15 mouse cellular contexts compared by ENCODE assay signal in genomic region chr4:134011450-134012414, GRCm38 (mm10). TPM values are rescaled to one million over a fixed set of nuclear protein-coding genes. Genes with fewer than 3 reads are reported as not detected.
DNase-seq lines count a peak whose midpoint lies in the region; ATAC-seq and TF ChIP-seq lines count a peak whose summit lies in the region.
"Had no signal": no experiment of that assay in that cellular context is flagged by ENCODE, and none has a peak within 500 bp of the region (broad histone marks: within the 10 kb centered on the region; RNA-seq: fewer than 3 reads in every experiment).

No protein-coding gene starts in this region.

- 5% methylated on average over 16 of the region's 16 CpGs for WGBS in heart, embryonic 10.5 days
- 5% methylated on average over 16 of the region's 16 CpGs for WGBS in lung, embryonic 16.5 days
- 12% methylated on average over 16 of the region's 16 CpGs for WGBS in embryonic facial prominence, embryonic 11.5 days
- 8% methylated on average over 16 of the region's 16 CpGs for WGBS in cerebellum, adult 2 months

- ATAC-seq in lung, embryonic 16.5 days (ENCODE audit: low read depth) = peak; percentile 70
- peak; percentile 58; the same call in 1 of the 2 replicates for ATAC-seq in embryonic facial prominence, embryonic 11.5 days (replicated peaks; ENCODE audit: insufficient number of reproducible peaks, low FRiP score, low TSS enrichment, low read depth)
- peak; percentile 77 for ATAC-seq in megakaryocyte, adult 5-6 weeks (ENCODE audit: poor library complexity, severe bottlenecking)
- ATAC-seq: forebrain, postnatal 0 days had no signal

- peak overlapping the region; percentile 48 for H3K4me3 ChIP-seq in heart, embryonic 10.5 days
- H3K4me3 ChIP-seq in lung, embryonic 16.5 days (ENCODE audit: low read length) = no peak overlapping the region
- no peak overlapping the region for H3K4me3 ChIP-seq in embryonic facial prominence, embryonic 11.5 days (ENCODE audit: low read depth, low read length)
- H3K4me3 ChIP-seq in cerebellum, adult 2 months (replicated peaks; ENCODE audit: insufficient read depth, low read depth, low read length) = no peak overlapping the region

- TF ChIP-seq CTCF in cerebellum, adult 2 months (IDR thresholded peaks at IDR 0.05; ENCODE audit: borderline replicate concordance, insufficient read depth, low read depth, low read length) = no peak

- H3K27me3 ChIP-seq in heart, embryonic 10.5 days (ENCODE audit: insufficient read depth, poor library complexity, severe bottlenecking) = no peaks in the 10 kb centered on the region
- peaks cover 6% of the 10 kb centered on the region for H3K27me3 ChIP-seq in lung, embryonic 16.5 days (ENCODE audit: control insufficient read depth, insufficient read depth, low read depth, low read length)
- no peaks in the 10 kb centered on the region for H3K27me3 ChIP-seq in embryonic facial prominence, embryonic 11.5 days (ENCODE audit: control insufficient read depth, insufficient read depth, low read length)
- H3K27me3 ChIP-seq in cerebellum, adult 2 months (ENCODE audit: control insufficient read depth, insufficient read depth, low read length) = peaks cover 3% of the 10 kb centered on the region; the same call in 1 of the 2 replicates

- H3K4me2 ChIP-seq in lung, embryonic 16.5 days (ENCODE audit: low read depth, low read length) = peak overlapping the region; percentile 30; the same call in 1 of the 2 replicates
- H3K4me2 ChIP-seq in embryonic facial prominence, embryonic 11.5 days (ENCODE audit: low read depth, low read length) = peak overlapping the region; percentile 16; the same call in 1 of the 2 replicates

- H3K9me3 ChIP-seq in heart, embryonic 10.5 days = no peaks in the 10 kb centered on the region
- H3K9me3 ChIP-seq in lung, embryonic 16.5 days (ENCODE audit: control insufficient read depth, low read length) = no peaks in the 10 kb centered on the region
- no peaks in the 10 kb centered on the region for H3K9me3 ChIP-seq in embryonic facial prominence, embryonic 11.5 days (replicated peaks; ENCODE audit: control insufficient read depth, low read length)

- no peak for TF ChIP-seq POLR2A in cerebellum, adult 2 months (IDR thresholded peaks at IDR 0.05; ENCODE audit: borderline replicate concordance, insufficient read depth, low read length)

- DNase-seq in heart, embryonic 10.5 days (ENCODE audit: low spot score) = no peak
- DNase-seq in heart, postnatal 4 days = no peak
- DNase-seq in lung, postnatal 4 days = no peak
- peak; percentile 59 for DNase-seq in embryonic facial prominence, embryonic 11.5 days (ENCODE audit: low spot score)
- no peak for DNase-seq in cerebellum, adult 2 months
- DNase-seq in left cerebral cortex, postnatal 36 days (ENCODE audit: low spot score in 2 of 2) = no peak
- DNase-seq: B cell, adult 2 months; cerebellum, postnatal 14 days; forebrain, postnatal 0 days; heart, adult 18-20 months; kidney, adult 18-20 months; lung, adult 2 months had no signal

- H3K27ac ChIP-seq in heart, embryonic 10.5 days = peak overlapping the region; percentile 83
- peak overlapping the region; percentile 74 for H3K27ac ChIP-seq in lung, embryonic 16.5 days (ENCODE audit: low read length)
- no peak overlapping the region for H3K27ac ChIP-seq in embryonic facial prominence, embryonic 11.5 days (replicated peaks; ENCODE audit: low read depth, low read length)
- H3K27ac ChIP-seq in cerebellum, adult 2 months (ENCODE audit: insufficient read depth, low read length) = no peak overlapping the region

- intact Hi-C loops in left cerebral cortex, postnatal 36 days (cut with DNase I) = no loop called here

- H3K9ac ChIP-seq in lung, embryonic 16.5 days (ENCODE audit: low read length) = no peak overlapping the region
- 0 out of 2 replicates have a peak overlapping the region, but pooled peaks have one; percentile 13 for H3K9ac ChIP-seq in embryonic facial prominence, embryonic 11.5 days (replicated peaks; ENCODE audit: low read length)
- H3K9ac ChIP-seq: forebrain, postnatal 0 days had no signal

- peaks cover 49% of the 10 kb centered on the region for H3K4me1 ChIP-seq in heart, embryonic 10.5 days
- no peaks in the 10 kb centered on the region; the same call in 1 of the 2 replicates for H3K4me1 ChIP-seq in lung, embryonic 16.5 days (replicated peaks; ENCODE audit: control insufficient read depth, insufficient read depth, low read length)
- peaks cover 3% of the 10 kb centered on the region; the same call in 1 of the 2 replicates for H3K4me1 ChIP-seq in embryonic facial prominence, embryonic 11.5 days (ENCODE audit: control insufficient read depth, insufficient read depth, low read length)
- H3K4me1 ChIP-seq in cerebellum, adult 2 months (ENCODE audit: control insufficient read depth, insufficient read depth, low read length) = no peaks in the 10 kb centered on the region

- no peaks in the 10 kb centered on the region for H3K36me3 ChIP-seq in heart, embryonic 10.5 days
- H3K36me3 ChIP-seq in lung, embryonic 16.5 days (ENCODE audit: control insufficient read depth, insufficient read depth, low read length) = no peaks in the 10 kb centered on the region
- H3K36me3 ChIP-seq in embryonic facial prominence, embryonic 11.5 days (replicated peaks; ENCODE audit: control insufficient read depth, insufficient read depth, low read depth, low read length) = no peaks in the 10 kb centered on the region

RNA-seq across cellular contexts. Expression of gene Lin28a, which starts 6.9 kb away (rescaled TPM):
- 4.4 and 12.4 TPM in 2 replicates for polyA plus RNA-seq in heart, embryonic 10.5 days (2016; fragmentation: Nextera tagmentation; extraction: Ambion mirVana)
- total RNA-seq in heart, postnatal 4 days (2021) = under 1 TPM; 0.27 to 0.29 TPM
- not detected in 2 replicates for polyA plus RNA-seq in lung, embryonic 16.5 days (2015; fragmentation: Nextera tagmentation; extraction: Ambion mirVana)
- 0.49 and 2.2 TPM in 2 replicates for polyA plus RNA-seq in embryonic facial prominence, embryonic 11.5 days (2014; fragmentation: Nextera tagmentation; extraction: Ambion mirVana)
- total RNA-seq in megakaryocyte, adult 5-6 weeks (2015) = 4.8 TPM in 2 replicates
- total RNA-seq in megakaryocyte, adult 5-6 weeks (2017) = 30.8 and 36.5 TPM in 2 replicates
- polyA plus RNA-seq in cerebellum, adult 2 months (2012; rRNA removed) = 0.16 and 0.23 TPM in 2 replicates
- total RNA-seq in left cerebral cortex, postnatal 36 days (2021) = not detected
- total RNA-seq: heart, adult 18-20 months; layer of hippocampus, postnatal 10 days had no signal
- polyA plus RNA-seq: forebrain, postnatal 0 days had no signal

RNA-seq across cellular contexts. Expression of gene Dhdds, which starts 11.0 kb away (rescaled TPM):
- 34.1 and 39.0 TPM in 2 replicates for polyA plus RNA-seq in heart, embryonic 10.5 days (2016; fragmentation: Nextera tagmentation; extraction: Ambion mirVana)
- 10 to 100 TPM; 39.1 to 40.7 TPM for total RNA-seq in heart, postnatal 4 days (2021)
- polyA plus RNA-seq in lung, embryonic 16.5 days (2015; fragmentation: Nextera tagmentation; extraction: Ambion mirVana) = 44.2 and 44.5 TPM in 2 replicates
- polyA plus RNA-seq in embryonic facial prominence, embryonic 11.5 days (2014; fragmentation: Nextera tagmentation; extraction: Ambion mirVana) = 38.1 and 46.1 TPM in 2 replicates
- total RNA-seq in megakaryocyte, adult 5-6 weeks (2015) = 26.6 and 28.9 TPM in 2 replicates
- total RNA-seq in megakaryocyte, adult 5-6 weeks (2017) = 17.9 and 24.0 TPM in 2 replicates
- polyA plus RNA-seq in cerebellum, adult 2 months (2012; rRNA removed) = 75.8 and 76.6 TPM in 2 replicates
- 10 to 100 TPM; 61.9 to 63.3 TPM for total RNA-seq in left cerebral cortex, postnatal 36 days (2021)

RNA-seq across cellular contexts. Expression of gene Zfp683, which starts 41.9 kb away (rescaled TPM):
- polyA plus RNA-seq in heart, embryonic 10.5 days (2016; fragmentation: Nextera tagmentation; extraction: Ambion mirVana) = not detected in 2 replicates
- total RNA-seq in heart, postnatal 4 days (2021) = not detected
- not detected in 2 replicates for polyA plus RNA-seq in lung, embryonic 16.5 days (2015; fragmentation: Nextera tagmentation; extraction: Ambion mirVana)
- not detected in 2 replicates for polyA plus RNA-seq in embryonic facial prominence, embryonic 11.5 days (2014; fragmentation: Nextera tagmentation; extraction: Ambion mirVana)
- 0.20 and 0.66 TPM in 2 replicates for total RNA-seq in megakaryocyte, adult 5-6 weeks (2015)
- not detected in 2 replicates for total RNA-seq in megakaryocyte, adult 5-6 weeks (2017)
- polyA plus RNA-seq in cerebellum, adult 2 months (2012; rRNA removed) = not detected in 2 replicates
- not detected for total RNA-seq in left cerebral cortex, postnatal 36 days (2021)
- total RNA-seq: forebrain, postnatal 0 days; heart, adult 18-20 months; layer of hippocampus, postnatal 10 days had no signal
- polyA plus RNA-seq: forebrain, postnatal 0 days had no signal

RNA-seq across cellular contexts. Expression of gene Hmgn2, which starts 43.3 kb away (rescaled TPM):
- polyA plus RNA-seq in heart, embryonic 10.5 days (2016; fragmentation: Nextera tagmentation; extraction: Ambion mirVana) = 2,048 and 2,274 TPM in 2 replicates
- 100 to 1,000 TPM; 484 to 489 TPM for total RNA-seq in heart, postnatal 4 days (2021)
- polyA plus RNA-seq in lung, embryonic 16.5 days (2015; fragmentation: Nextera tagmentation; extraction: Ambion mirVana) = 2,552 and 2,841 TPM in 2 replicates
- 3,707 and 3,970 TPM in 2 replicates for polyA plus RNA-seq in embryonic facial prominence, embryonic 11.5 days (2014; fragmentation: Nextera tagmentation; extraction: Ambion mirVana)
- 1,486 and 1,526 TPM in 2 replicates for total RNA-seq in megakaryocyte, adult 5-6 weeks (2015)
- 700 and 725 TPM in 2 replicates for total RNA-seq in megakaryocyte, adult 5-6 weeks (2017)
- 140 and 148 TPM in 2 replicates for polyA plus RNA-seq in cerebellum, adult 2 months (2012; rRNA removed)
- 100 to 1,000 TPM in 1 of 2 experiments, 10 to 100 TPM in 1; 97.3 to 117 TPM for total RNA-seq in left cerebral cortex, postnatal 36 days (2021)

RNA-seq across cellular contexts. Expression of gene Crybg2, which starts 48.9 kb away (rescaled TPM):
- 0.78 and 2.7 TPM in 2 replicates for polyA plus RNA-seq in heart, embryonic 10.5 days (2016; fragmentation: Nextera tagmentation; extraction: Ambion mirVana)
- total RNA-seq in heart, postnatal 4 days (2021) = not detected
- 4.2 and 7.0 TPM in 2 replicates for polyA plus RNA-seq in lung, embryonic 16.5 days (2015; fragmentation: Nextera tagmentation; extraction: Ambion mirVana)
- polyA plus RNA-seq in embryonic facial prominence, embryonic 11.5 days (2014; fragmentation: Nextera tagmentation; extraction: Ambion mirVana) = 1.8 and 3.6 TPM in 2 replicates
- 1.1 and 1.9 TPM in 2 replicates for total RNA-seq in megakaryocyte, adult 5-6 weeks (2015)
- 0.04 and 0.15 TPM in 2 replicates for total RNA-seq in megakaryocyte, adult 5-6 weeks (2017)
- 0.65 and 0.89 TPM in 2 replicates for polyA plus RNA-seq in cerebellum, adult 2 months (2012; rRNA removed)
- total RNA-seq in left cerebral cortex, postnatal 36 days (2021) = 1 to 10 TPM; 3.5 to 4.2 TPM

Comparison
In these comparisons a context has a peak if more than half of its experiments do, and no peak if none do; other contexts are left out.
1. H3K27ac ChIP-seq: peak in heart, embryonic 10.5 days (single experiment) and lung, embryonic 16.5 days (single experiment); none in embryonic facial prominence, embryonic 11.5 days (single experiment) and cerebellum, adult 2 months (single experiment).
2. Peak in every context shown above with its lines, with median percentiles within 50 percentile points of each other: ATAC-seq.